Mouse (Mus musculus) kidney, adult 18-20 months (tissue): ENCODE results near the gene Sumo1.
"Not testable (repeated sequence)": the region's sequence is repeated elsewhere in the genome, so short reads cannot be mapped to it uniquely, and the experiment has no call there.

Experiments
- DNase-seq: peaks from one replicate; pipeline ENCODE4 v3.0.0; 2021

The Sumo1 gene

DNA sequence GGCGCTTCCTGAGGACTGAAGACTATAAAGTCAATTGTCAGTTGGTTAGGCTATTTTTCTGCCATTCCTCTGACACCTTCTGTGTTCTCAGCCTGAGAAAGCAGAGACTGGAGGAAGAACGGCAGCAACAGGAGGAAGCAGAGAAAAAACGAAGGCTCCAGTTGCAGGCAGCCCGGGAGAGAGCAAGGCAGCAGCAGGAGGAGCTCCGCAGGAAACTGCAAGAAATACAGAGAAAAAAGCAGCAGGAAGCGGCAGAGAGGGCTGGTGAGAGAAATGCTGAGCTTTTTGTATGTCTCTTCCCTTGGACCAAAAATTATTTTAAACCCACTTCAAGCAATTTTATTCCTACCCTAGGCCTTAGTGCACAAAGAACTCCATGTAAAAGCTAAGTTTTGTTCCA is 37.6 kb downstream of the Sumo1 start:
- no peak for DNase-seq

DNA sequence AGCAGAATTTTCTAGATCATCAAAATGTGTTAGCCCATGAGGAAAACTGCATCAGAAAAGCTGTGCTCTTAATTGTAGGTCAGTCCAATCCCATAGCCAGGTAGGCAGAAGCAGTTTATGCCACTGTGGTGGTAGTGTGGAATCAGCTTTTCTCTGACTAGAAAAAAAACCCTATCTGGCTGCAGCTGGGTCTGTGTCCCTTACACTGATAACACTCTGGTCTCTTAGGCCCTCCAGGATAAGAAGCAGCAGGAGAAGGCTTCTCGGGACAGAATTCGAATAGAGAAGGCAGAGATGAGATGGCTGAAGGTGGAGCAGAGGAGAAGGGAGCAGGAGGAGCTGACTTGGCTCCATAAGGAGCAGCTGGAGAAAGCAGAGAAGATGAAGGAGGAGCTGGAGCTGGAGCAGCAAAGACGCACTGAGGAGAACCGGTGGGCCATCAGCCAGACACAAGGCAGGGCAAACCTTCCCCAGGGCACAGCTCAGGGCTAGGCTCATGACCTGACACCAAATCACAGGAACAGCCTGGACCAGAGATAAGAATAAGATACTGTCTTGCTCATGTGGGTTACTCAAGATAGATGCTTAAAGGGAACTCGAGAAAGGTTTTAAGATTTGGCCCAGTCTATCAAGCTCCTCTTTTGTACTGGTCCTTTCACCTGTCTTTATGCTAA is 38.5 kb downstream of the Sumo1 start:
- no peak for DNase-seq

- DNase-seq = not testable (repeated sequence)
Measured at GRCm38 (mm10) chr1:59630356-59630755, 40.3 kb downstream of the Sumo1 start.

DNA sequence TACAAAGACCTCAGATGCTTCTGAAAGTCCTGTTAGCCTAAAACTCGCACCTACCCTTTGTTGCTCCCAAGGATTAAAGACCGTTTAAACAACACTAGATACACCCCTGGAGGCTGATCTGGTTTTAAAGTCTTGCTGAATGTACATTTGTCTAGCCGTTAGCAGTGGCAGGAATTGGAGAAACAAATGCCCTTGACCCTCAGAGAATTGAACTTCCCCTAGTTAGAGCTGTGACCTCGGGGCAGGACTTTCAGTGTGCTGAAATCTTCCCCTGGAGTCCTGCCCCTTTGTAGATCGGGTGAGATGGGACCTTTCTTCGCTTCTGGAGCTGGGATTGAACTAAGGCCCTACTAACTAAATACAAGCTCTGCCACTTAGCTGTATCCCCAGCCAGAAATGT is 41.4 kb downstream of the Sumo1 start:
- DNase-seq = no peak

DNA sequence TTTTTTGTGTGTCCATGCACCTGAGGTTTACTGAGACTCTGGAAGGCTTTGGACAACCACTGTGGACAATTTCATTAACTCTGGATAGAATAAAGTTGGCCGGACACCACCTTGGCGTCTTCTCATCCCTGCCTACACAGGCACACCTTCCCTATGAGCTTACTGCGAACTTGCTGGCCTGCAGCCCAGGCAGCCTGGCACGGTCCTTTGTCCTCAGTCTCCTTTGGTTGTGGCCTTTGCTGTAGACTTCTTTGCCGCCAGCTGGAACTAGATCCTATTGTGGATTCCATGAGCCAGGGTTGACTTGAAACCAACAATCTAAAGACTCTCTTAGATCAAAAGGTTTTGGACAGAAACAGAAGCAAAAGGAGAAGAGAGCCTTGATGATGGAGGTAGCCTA is 45.2 kb downstream of the Sumo1 start:
- peak; percentile 28 for DNase-seq

- DNase-seq = peak; percentile 66
Measured at GRCm38 (mm10) chr1:59623325-59624017, 47.2 kb downstream of the Sumo1 start.

DNA sequence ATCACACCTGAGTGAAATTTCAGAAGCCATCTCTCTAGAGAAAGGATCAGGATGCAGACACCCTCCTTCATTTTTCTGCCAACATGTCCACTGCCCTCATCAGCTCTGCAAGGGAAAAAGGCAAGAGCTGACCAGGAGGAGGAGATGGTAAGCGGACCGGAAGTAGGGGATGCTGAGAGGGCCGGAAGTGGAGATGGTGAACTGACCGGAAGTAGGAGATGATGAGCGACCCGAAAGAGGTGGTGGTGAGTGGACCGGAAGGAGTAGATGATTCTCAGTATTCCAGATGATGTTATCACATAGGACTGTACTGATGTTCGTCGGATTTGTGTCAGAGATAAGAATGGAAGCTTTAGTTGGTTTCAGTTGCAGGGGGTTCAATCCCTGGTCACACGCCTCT is 51.4 kb downstream of the Sumo1 start:
- DNase-seq = no peak

DNA sequence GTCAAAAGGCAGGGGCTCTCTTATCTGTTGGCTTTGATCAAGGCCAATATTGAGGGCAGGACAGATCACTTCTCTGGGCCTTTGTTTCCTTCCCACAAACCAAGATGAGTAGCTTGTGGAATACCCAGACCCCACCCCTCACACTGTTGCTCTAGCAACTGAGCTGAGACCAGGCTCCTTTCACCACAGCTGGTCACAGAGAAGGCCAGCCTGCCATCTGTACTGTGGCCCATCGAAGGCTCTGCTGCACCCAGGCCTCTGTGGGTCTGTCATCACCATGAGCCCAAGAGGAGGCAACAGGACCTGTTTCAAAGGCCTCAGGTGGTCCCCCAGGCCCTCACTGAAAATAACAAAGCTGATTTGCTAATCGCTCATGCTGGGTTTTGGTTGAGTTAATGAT is 55.6 kb downstream of the Sumo1 start:
- no peak for DNase-seq

DNA sequence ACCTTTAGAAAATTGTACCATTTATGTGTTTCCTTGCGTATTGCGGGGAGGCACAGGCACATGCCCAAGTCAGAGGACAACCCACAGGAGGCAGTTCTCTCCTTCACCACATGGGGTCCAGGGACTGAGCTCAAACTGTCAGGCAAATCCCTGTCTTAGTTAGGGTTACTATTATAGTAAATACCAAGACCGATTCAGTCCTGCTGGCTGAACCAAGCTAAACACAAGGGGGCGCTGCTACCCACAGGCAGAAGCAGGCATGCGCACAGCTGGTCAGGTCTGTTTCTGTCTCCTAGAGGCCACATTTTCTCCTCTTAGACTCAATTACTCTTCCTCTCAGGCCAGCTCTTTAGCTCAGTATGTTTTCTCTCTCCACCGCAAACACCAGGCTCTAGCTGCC is 56.8 kb downstream of the Sumo1 start:
- peak; percentile 38 for DNase-seq

GRCm38 (mm10) chr1:59610929-59611328 is 59.7 kb downstream of the Sumo1 start:
- no peak for DNase-seq

DNA sequence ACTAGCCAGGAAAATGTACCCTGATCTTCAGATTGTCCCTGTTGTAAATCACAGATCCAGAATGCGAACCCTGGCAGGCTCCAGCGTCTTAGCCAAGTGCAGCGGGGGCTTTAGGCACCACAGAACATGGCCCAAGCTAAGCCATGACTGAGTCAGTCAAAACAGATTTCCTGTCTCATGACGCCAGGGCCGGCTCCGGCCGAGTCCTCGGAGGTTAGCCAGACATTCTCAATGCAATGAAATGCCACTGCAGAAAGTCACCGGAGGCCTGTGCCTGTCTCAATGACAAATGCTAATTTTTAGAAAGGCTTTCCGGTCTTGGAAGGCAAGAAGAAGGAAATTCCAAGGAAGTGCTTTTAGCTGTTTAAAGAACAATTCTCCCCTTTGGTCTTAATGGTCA is 60.7 kb downstream of the Sumo1 start:
- peak; percentile 45 for DNase-seq

DNA sequence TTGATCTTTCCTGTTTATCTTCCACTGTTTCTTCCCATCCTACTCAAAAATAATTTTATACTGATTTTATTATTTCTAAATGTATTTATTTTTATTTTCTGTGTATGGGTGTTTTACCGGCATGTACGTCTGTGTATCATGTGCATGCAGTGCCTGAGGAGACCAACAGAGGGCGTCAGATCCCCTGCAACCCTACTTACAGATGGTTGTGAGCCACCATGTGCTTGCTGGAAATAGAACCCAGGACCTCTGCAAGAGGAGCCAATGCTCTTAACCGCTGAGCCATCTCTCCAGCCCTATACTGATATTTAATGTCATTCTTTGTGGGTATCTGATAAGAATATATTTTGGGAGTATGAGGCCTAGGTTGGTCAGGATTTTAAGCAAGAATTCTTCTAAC is 61.2 kb downstream of the Sumo1 start:
- no peak for DNase-seq

GRCm38 (mm10) chr1:59608920-59609319 is 61.7 kb downstream of the Sumo1 start:
- no peak for DNase-seq

DNA sequence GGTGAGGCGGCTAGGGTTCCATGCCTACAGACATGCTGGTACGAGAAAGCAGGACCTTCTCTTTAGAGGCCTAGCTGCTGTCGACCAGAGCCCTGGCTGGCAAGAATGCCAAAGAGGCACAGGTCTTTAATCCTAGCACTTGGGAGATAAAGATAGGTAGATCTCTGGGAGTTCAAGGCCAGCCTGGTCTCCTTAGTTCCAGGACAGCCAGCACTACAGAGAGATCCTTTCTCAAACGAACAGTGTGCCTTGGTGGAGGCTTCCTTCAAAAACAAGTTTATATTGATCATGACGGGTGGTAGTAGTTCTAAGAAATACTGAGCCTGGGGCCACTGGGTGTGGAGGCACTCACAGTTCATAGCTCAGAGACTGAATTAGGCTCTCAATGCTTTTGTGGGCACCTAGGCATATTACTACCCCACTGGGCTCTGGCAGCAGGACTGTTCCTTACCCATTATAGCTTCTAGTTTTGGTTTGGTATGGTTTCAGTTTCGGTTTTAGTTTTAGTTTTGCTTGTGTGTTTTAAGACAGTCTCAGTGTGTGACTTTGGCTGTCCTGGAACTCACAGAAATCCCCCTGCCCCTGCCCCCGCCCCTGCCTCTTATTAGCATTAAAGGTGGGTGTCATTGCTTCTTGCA is 62.4 kb downstream of the Sumo1 start:
- no peak for DNase-seq

DNA sequence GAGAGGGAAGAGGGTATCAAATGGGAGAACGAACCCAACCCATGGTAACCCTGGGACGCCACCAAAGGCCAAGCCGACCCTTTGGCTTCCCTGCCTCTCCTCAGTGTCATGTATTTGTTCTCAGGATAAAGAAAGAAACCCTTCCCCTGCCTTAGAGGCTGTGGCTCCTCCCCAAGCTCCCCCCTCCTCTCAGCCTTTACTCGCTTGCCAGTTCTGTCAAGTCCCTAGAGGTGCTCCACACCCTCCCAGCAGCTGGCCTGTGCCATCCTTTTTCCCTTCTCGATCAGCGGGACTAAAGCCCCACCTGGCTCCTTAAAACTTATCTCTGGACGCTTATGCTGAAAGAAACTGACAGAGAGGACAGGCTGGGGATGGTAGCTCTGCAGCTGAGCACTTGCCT is 63.6 kb downstream of the Sumo1 start:
- DNase-seq = no peak

- no peak for DNase-seq
Measured at GRCm38 (mm10) chr1:59606479-59606878, 64.2 kb downstream of the Sumo1 start.

DNA sequence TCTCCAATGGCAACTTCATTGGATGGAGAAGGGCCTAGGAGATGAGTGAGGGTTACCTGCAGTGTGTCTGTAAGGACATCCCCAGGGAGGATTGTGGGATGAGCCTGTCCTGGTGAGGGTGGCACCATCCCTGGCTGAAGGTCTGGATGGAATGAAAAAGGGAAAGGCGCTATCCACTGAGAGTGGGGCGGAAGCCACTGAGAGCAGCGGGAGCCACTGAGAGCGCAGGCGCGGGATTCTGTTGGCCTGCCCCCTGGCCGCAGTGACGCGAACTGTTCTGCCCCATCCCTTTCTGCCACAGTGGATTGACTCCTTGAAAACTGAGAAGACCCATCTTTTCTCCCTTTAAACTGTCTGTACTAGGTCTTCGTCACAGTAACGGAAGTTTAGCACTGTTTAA is 66.7 kb downstream of the Sumo1 start:
- no peak for DNase-seq

- no peak for DNase-seq
Measured at GRCm38 (mm10) chr1:59603417-59603712, 67.3 kb downstream of the Sumo1 start.

DNA sequence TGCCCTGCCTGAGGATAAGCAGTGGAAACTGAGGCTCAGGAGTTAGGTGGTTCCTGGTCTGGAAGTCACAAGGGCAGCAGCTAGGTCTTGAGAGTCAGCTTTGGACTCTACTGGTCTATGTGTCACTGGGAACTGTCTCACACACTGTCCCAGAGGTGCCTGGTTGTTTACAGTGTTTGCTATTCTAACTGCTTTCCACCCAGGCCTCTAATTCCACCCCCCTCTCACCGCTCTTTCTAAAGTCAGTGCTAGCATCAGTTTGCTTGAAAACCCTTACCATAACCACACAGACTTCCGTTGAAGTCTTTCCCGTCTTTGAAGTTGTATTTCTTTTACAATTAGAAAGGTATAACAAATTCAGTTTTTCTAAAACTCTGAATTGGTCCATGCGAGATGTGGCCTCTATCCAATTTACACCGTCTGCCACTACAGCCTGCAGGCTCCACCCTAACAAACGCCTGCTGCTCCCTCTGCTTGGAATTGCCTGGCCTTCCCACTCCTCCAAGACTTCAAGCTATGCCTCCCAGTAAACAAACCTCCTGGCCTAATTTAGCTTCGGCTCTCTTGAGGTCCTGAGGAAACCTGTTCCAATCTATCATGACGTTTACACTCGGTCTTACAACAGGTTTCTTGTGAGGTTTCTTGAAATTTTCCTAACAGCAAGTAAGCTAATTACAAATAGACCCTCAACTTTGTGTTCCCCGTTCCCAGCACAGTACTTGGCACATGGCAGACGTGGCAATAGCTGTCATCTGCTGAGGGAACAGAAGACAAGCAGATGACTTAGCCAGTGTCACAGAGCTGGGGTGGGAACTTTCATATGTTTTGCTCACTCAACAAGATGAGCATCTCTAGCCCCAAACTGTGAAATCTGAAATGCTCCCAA is 67.9 kb downstream of the Sumo1 start:
- DNase-seq = no peak

DNA sequence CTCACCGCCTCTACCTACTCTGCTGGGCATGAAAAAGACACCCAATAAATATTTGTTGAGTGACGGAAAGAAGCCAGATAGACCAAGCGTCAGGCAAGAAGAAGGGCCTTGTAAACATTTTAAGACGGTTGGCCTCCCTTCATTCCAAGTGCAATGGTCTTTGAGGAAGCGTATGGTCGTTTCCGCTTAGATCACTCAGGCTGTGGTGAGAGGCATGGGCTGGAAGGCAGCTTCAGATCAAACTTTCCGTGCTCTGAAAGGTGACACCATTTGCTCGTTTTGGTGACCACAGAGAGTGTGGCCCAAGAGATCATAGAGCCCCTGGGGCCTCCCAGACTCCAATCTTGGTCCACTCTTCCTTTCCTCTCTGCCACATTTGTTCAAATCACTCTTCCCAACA is 75.0 kb downstream of the Sumo1 start:
- DNase-seq = no peak

GRCm38 (mm10) chr1:59594586-59595266 is 75.9 kb downstream of the Sumo1 start:
- DNase-seq = no peak

DNA sequence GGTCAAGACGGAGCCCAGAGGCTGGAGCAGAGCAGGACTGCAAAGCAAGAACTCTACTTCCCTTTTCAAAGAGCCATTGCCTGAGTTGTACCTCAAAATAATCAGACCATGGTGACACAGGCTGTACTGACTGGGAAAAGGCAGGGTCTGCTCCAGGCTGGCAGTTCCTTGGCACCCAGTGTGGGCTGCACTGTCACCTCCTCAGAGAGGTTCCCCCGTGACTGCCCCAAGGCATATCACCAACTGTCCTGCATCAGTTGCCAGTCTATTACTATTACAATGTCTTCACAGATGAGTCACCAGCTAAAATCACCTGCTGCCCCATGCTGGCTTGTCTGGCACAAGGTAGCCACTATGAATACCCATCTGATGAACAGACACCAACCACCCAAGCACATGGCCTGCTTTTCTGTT is 77.0 kb downstream of the Sumo1 start:
- DNase-seq = no peak

DNA sequence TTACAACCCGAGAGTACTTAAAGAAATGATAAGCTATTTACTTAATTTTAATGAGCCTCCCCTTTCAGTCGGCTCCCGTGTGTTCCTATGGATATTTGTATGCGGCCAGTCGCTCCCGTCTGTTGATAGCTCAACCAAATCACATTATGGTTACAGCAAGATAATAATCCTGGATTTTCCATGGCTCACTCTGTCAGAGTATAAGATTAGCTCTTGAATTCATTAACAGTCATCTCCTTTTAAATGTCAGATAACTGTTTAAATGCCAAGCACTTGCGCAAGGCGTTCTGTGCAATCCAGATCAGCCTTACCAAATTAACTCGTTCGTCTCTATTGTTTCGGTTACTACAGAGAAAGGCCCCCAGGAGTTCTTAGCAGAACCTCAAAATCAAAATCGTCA is 77.8 kb downstream of the Sumo1 start:
- no peak for DNase-seq
